Mouse (Mus musculus) intestine, postnatal 0 days (tissue): ENCODE data around the gene Cops7a. TPM values are rescaled to one million over a fixed set of nuclear protein-coding genes. Genes with fewer than 3 reads are reported as not detected.

Experiments
- ATAC-seq: fragments of 200-750 bp; cut with Nextera tagmentation; 2 replicates; pipeline ENCODE4 v1.8.0; 2017; ENCODE audit warnings: mild to moderate bottlenecking, moderate TSS enrichment, moderate library complexity
- H3K27ac ChIP-seq: fragments of 300-500 bp; sonication (generic); 2 replicates; pipeline ENCODE4 v1.5.1; 2014; ENCODE audit warnings: mild to moderate bottlenecking, low read depth, low read length, moderate library complexity
- H3K27me3 ChIP-seq: fragments of 300-500 bp; sonication (generic); replicated peaks from 2 replicates; pipeline ENCODE4 v1.6.1; 2014; ENCODE audit warnings: low read length, mixed read lengths; ENCODE audit not compliant: control insufficient read depth, insufficient read depth
- H3K36me3 ChIP-seq: fragments of 300-500 bp; sonication (generic); 2 replicates; pipeline ENCODE4 v1.6.1; 2014; ENCODE audit warnings: mild to moderate bottlenecking, moderate library complexity; ENCODE audit not compliant: control insufficient read depth, insufficient read depth
- H3K4me1 ChIP-seq: fragments of 300-500 bp; sonication (generic); replicated peaks from 2 replicates; pipeline ENCODE4 v1.6.1; 2014; ENCODE audit warnings: antibody characterized with exemption, low read length, mixed read lengths; ENCODE audit not compliant: control insufficient read depth, insufficient read depth
- H3K4me2 ChIP-seq: fragments of 300-500 bp; sonication (generic); replicated peaks from 2 replicates; pipeline ENCODE4 v1.6.1; 2014; ENCODE audit warnings: low read depth, mild to moderate bottlenecking, moderate library complexity
- H3K4me3 ChIP-seq: fragments of 300-500 bp; sonication (generic); 2 replicates; pipeline ENCODE4 v1.5.1; 2014; ENCODE audit warnings: low read depth, low read length
- H3K9ac ChIP-seq: fragments of 300-500 bp; sonication (generic); 2 replicates; pipeline ENCODE4 v1.6.1; 2014; ENCODE audit warnings: mild to moderate bottlenecking, low read depth, low read length
- H3K9me3 ChIP-seq: fragments of 300-500 bp; sonication (generic); 2 replicates; pipeline ENCODE4 v1.6.1; 2016; ENCODE audit warnings: mixed run types; ENCODE audit not compliant: control insufficient read depth
- CTCF ChIP-seq: sonication (generic); IDR thresholded peaks from 2 replicates; pipeline ENCODE4 v1.5.1; 2016; ENCODE audit warnings: low read depth, mild to moderate bottlenecking, control low read depth, antibody characterized with exemption, moderate library complexity
- WGBS: fragments of 180-500 bp; shearing (Covaris S2); extraction: QIAGEN DNeasy Blood & Tissue Kit; methylation state at CpG from one replicate; pipeline ENCODE4 v1.1.7; 2014; 5-methylcytosine and 5-hydroxymethylcytosine counted together
- polyA plus RNA-seq: library from polyadenylated mRNA; unstranded; fragments of >200 nt; fragmentation: Nextera tagmentation; extraction: Ambion mirVana; gene quantifications from 2 replicates; pipeline ENCODE4 v1.2.1, GENCODE M21; 2015

Gene Cops7a
- polyA plus RNA-seq, 1 experiment from 2014 or later: 110 TPM

DNA sequence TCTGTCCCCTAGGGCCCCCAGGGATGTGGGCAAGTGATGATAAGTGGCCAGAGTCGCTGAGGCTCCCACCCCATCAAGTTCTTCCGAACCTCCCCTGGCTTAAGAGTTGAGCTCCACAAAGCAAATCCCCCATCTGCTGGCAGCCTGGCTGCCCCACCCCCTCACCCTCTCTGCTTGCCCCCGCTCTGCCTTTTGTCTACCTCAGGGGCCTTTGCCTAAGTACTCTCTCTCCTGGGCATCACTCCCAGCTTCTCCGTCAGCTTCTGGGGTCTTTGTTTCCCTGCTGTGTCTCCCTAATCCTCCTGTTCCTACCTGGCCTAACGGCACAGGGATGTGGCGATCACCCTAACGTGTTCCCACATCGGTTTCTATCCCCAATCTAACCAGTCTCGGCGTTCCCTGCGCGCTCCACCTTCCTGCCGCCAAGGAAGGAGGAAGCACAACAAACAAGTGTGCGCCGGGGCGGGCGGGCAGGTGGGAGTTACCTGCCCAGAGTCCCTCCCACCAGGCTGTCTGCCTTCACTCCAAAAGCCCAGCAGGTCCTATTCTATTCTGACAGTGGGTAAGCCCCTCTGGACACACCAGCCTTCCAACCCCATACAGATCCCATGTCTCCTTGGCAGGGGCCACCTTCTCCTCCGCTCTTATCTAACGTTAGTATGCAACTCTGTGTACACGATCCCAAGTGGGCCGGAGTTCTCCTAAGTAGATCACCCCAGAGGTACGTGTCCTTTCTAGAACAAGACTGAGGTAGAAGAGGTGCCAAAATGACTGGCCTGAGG, 50.0 kb downstream of the Cops7a start:
- Histone ChIP-seq H3K4me3 (peak overlapping the region; percentile 91), H3K36me3 (peaks cover 18% of the 10 kb centered on the region), H3K27me3 (peaks cover 4% of the 10 kb centered on the region; the same call in 1 of the 2 replicates), H3K4me1 (peaks cover 13% of the 10 kb centered on the region), H3K27ac (peak overlapping the region; percentile 46; the same call in 1 of the 2 replicates), H3K9me3 (no peaks in the 10 kb centered on the region), H3K9ac (peak overlapping the region; percentile 95), H3K4me2 (peak overlapping the region; percentile 86)
- TF ChIP-seq CTCF: no peak
- 13% methylated on average over 22 of the region's 22 CpGs for WGBS
- ATAC-seq: no peak

DNA sequence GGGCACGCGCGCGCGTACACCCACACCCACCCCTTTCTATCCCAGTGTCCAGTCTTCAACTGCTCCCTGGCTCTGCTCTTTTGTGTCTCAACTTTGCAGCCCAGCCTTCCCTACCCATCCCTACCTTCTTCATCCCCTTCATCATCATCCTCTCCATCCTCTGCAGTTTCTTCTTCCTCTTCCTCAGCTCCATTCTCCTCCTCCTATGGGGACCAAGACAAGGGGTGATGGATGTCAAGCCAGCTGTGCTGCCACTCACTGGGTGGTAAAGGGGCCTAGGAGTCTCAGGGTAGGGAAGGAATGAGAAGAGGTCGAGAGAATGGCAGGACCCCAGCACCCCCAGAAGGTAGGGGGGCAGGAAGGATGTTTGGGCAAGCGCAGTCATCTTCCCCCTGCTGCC, 50.8 kb downstream of the Cops7a start:
- 85% methylated on average over 7 of the region's 7 CpGs for WGBS
- Histone ChIP-seq H3K27ac (no peak overlapping the region), H3K27me3 (peaks cover 12% of the 10 kb centered on the region; the same call in 1 of the 2 replicates), H3K4me3 (no peak overlapping the region), H3K4me1 (peaks cover 13% of the 10 kb centered on the region), H3K36me3 (peaks cover 18% of the 10 kb centered on the region), H3K4me2 (peak overlapping the region; percentile 86; the same call in 1 of the 2 replicates), H3K9me3 (no peaks in the 10 kb centered on the region), H3K9ac (no peak overlapping the region)
- TF ChIP-seq CTCF: no peak
- no peak for ATAC-seq

DNA sequence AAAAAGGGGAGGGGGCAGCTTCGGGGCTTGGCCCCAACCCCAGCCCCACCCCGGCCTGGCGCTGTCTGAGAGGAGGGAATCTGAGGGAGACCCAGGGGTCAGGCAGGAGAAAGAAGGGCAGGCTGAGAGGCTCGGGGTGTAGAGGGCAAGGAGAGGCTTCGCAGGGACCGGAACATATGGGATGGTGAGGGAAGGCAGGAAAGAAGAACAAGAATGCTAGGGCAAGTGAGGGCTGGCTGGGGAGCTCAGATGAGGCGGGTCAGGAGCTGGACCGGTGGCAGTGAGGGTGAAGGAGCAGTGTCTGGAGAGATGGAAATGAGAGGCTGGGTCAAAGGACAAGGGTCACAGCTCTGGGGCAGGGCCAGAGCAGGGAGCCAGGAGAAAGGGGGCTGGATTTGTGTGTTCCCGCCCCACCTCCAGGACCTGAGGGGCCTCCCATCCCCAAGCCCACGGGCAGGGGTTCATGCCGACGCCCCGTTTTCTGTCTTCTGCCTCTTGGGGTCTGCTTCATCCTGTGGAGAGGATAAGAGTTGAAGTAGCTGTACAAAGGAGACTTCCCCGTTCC, 51.5 kb downstream of the Cops7a start:
- H3K9ac ChIP-seq: no peak overlapping the region
- H3K9me3 ChIP-seq: no peaks in the 10 kb centered on the region
- no peak overlapping the region for H3K4me2 ChIP-seq
- WGBS: 73% methylated on average over 14 of the region's 14 CpGs
- H3K27me3 ChIP-seq: peaks cover 13% of the 10 kb centered on the region; the same call in 1 of the 2 replicates
- no peak for ATAC-seq
- peaks cover 18% of the 10 kb centered on the region for H3K36me3 ChIP-seq
- H3K4me1 ChIP-seq: peaks cover 13% of the 10 kb centered on the region
- H3K4me3 ChIP-seq: no peak overlapping the region
- no peak overlapping the region for H3K27ac ChIP-seq
- no peak for TF ChIP-seq CTCF

DNA sequence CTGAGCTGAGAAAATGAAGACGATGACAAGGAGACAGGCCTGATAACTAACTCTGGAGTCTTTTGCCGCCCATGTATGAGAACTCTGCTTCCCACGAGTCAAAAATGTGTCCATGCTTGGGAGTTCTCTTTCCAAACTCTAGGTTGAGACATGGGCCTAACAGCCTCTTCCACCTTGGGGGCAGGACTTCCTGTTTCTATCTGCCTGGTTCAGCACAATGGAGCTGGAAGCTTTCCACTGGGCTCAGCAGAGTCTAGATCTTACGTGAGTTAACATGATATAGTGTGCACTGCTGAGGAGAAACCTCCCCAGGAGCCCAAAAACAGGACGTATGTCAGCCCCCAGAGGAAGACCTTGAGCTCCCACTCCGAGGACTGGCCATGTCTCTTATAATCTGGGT, 52.1 kb downstream of the Cops7a start:
- WGBS: 47% methylated on average over 6 of the region's 6 CpGs
- no peak for TF ChIP-seq CTCF
- H3K4me3 ChIP-seq: no peak overlapping the region
- H3K4me2 ChIP-seq: no peak overlapping the region
- no peak overlapping the region; the same call in 1 of the 2 replicates for H3K27ac ChIP-seq
- no peak overlapping the region for H3K9ac ChIP-seq
- H3K36me3 ChIP-seq: peaks cover 18% of the 10 kb centered on the region
- H3K27me3 ChIP-seq: peaks cover 13% of the 10 kb centered on the region; the same call in 1 of the 2 replicates
- H3K4me1 ChIP-seq: peaks cover 13% of the 10 kb centered on the region
- H3K9me3 ChIP-seq: no peaks in the 10 kb centered on the region
- no peak for ATAC-seq

DNA sequence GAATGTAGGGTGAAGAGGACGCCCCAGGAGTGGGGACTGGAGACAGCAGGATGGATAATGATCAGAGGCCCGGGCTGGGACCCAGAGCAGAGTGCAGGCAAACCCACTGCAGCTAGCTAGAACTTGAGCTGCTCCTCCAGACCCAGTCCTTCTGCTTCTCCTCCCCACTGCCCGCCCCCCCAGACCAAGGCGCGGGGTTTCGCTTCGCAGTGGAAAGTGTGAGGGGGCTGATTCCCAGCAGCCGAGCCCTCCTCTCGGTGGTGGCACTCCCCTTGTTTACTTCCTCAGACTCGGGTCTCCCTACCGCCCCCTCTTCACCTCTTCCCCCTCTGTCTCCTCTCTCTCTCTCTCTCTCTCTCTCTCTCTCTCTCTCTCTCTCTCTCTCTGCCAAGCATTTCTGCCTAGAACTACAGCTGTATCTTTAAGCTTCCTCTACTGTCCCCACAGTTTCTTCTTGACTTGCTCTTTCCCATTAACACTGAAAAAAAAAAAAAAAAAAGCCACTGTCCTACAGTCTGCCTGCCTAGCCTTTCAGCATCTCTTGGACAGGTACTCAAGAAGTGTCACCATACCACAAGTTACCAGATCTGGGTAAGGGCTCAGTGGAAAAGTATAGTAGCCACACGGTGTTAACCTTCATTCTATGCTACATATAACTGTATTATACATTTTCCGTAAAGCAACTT, 53.7 kb downstream of the Cops7a start, which contains the start of gene Lag3:
TSS of gene Lag3 (minus strand) at position 173 of the 686 bp plus-strand sequence.
- H3K4me3 ChIP-seq: no peak within 1 kb of the TSS
- H3K4me1 ChIP-seq: peaks cover 13% of the 10 kb centered on the region
- H3K9ac ChIP-seq: 0 out of 2 replicates have a peak within 1 kb of the TSS, but pooled peaks have one; percentile 3
- H3K36me3 ChIP-seq: peaks cover 18% of the 10 kb centered on the region
- peaks cover 13% of the 10 kb centered on the region; the same call in 1 of the 2 replicates for H3K27me3 ChIP-seq
- no peaks in the 10 kb centered on the region for H3K9me3 ChIP-seq
- WGBS: 24% methylated on average over 13 of the region's 13 CpGs
- H3K27ac ChIP-seq: no peak within 1 kb of the TSS
- no peak for TF ChIP-seq CTCF
- ATAC-seq: no peak
- peak within 1 kb of the TSS; percentile 32 for H3K4me2 ChIP-seq

DNA sequence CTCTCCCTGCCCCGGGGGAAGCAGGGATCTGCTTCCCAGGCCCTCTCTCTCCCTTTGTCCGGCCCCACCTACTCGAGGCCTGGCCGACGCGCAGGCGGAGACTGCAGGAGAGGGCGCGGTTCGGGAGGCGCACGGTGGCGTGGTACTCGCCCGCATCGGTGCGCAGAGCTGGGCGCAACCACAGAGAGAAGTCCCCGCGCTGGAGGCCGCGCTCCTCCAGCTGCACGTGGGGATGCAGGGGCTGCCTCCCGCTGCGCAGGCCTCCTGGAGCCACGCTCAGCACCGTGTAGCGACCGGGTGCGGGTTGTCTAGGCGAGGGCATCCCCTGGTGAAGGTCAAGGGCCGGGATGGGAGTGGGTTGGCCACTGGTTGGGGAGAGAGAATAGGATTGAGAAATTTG, 55.3 kb downstream of the Cops7a start:
- Histone ChIP-seq H3K4me3 (0 out of 2 replicates have a peak overlapping the region, but pooled peaks have one; percentile 1), H3K9ac (no peak overlapping the region), H3K27me3 (peaks cover 13% of the 10 kb centered on the region; the same call in 1 of the 2 replicates), H3K27ac (no peak overlapping the region), H3K9me3 (no peaks in the 10 kb centered on the region), H3K4me1 (0 out of 2 replicates have a peak, but pooled peaks cover 3% of the 10 kb centered on the region), H3K36me3 (peaks cover 18% of the 10 kb centered on the region), H3K4me2 (peak overlapping the region; percentile 44)
- no peak for ATAC-seq
- 13% methylated on average over 32 of the region's 32 CpGs for WGBS
- no peak for TF ChIP-seq CTCF

Other genes starting within 250 kb of the Cops7a start
- 17.4 TPM in 2 replicates for gene Ptpn6, start 226.8 kb downstream of the Cops7a start, polyA plus RNA-seq
- 238 and 259 TPM in 2 replicates for gene Grcc10, start 224.2 kb downstream of the Cops7a start, polyA plus RNA-seq
- gene Gm45234, start 209.5 kb downstream of the Cops7a start, polyA plus RNA-seq: not detected in 2 replicates
- 7.6 and 8.4 TPM in 2 replicates for gene Atn1, start 209.0 kb downstream of the Cops7a start, polyA plus RNA-seq
- gene Eno2, start 195.9 kb downstream of the Cops7a start, polyA plus RNA-seq: 3.5 and 4.6 TPM in 2 replicates
- gene Lrrc23, start 185.8 kb downstream of the Cops7a start, polyA plus RNA-seq: 0.21 TPM in 1 of 2 replicates, not detected in the other
- 57.7 and 69.5 TPM in 2 replicates for gene Spsb2, start 156.9 kb downstream of the Cops7a start, polyA plus RNA-seq
- 489 and 537 TPM in 2 replicates for gene Tpi1, start 151.2 kb downstream of the Cops7a start, polyA plus RNA-seq
- gene Usp5, start 136.1 kb downstream of the Cops7a start, polyA plus RNA-seq: 44.8 and 45.0 TPM in 2 replicates
- 45.4 and 57.4 TPM in 2 replicates for gene Cdca3, start 136.0 kb downstream of the Cops7a start, polyA plus RNA-seq
- 0.42 and 0.47 TPM in 2 replicates for gene Gnb3, start 125.3 kb downstream of the Cops7a start, polyA plus RNA-seq
- gene P3h3, start 107.8 kb downstream of the Cops7a start, polyA plus RNA-seq: 4.5 and 4.6 TPM in 2 replicates
- gene Gpr162, start 101.6 kb downstream of the Cops7a start, polyA plus RNA-seq: 0.46 and 0.64 TPM in 2 replicates
- gene Cd4, start 77.3 kb downstream of the Cops7a start, polyA plus RNA-seq: 0.75 and 0.83 TPM in 2 replicates
- 1.6 and 1.7 TPM in 2 replicates for gene Lag3, start 53.8 kb downstream of the Cops7a start, polyA plus RNA-seq
- gene Ptms, start 45.4 kb downstream of the Cops7a start, polyA plus RNA-seq: 167 and 169 TPM in 2 replicates
- gene Mlf2, start 34.2 kb downstream of the Cops7a start, polyA plus RNA-seq: 265 and 269 TPM in 2 replicates
- gene Pianp, start 31.2 kb upstream of the Cops7a start, polyA plus RNA-seq: 1.8 and 2.1 TPM in 2 replicates
- gene Zfp384, start 43.6 kb upstream of the Cops7a start, polyA plus RNA-seq: 8.2 TPM in 2 replicates
- gene Ing4, start 74.2 kb upstream of the Cops7a start, polyA plus RNA-seq: 65.4 and 70.1 TPM in 2 replicates
- 3.1 and 4.1 TPM in 2 replicates for gene Acrbp, start 84.2 kb upstream of the Cops7a start, polyA plus RNA-seq
- gene Lpar5, start 102.4 kb upstream of the Cops7a start, polyA plus RNA-seq: 9.2 and 9.9 TPM in 2 replicates
- 30.7 and 34.2 TPM in 2 replicates for gene Chd4, start 130.4 kb upstream of the Cops7a start, polyA plus RNA-seq
- 21.9 and 22.6 TPM in 2 replicates for gene Nop2, start 166.4 kb upstream of the Cops7a start, polyA plus RNA-seq
- 3.2 and 3.9 TPM in 2 replicates for gene Iffo1, start 179.7 kb upstream of the Cops7a start, polyA plus RNA-seq
- 1,338 and 1,629 TPM in 2 replicates for gene Gapdh, start 200.9 kb upstream of the Cops7a start, polyA plus RNA-seq
- 17.9 and 19.0 TPM in 2 replicates for gene Ncapd2, start 226.2 kb upstream of the Cops7a start, polyA plus RNA-seq
- 270 and 282 TPM in 2 replicates for gene Mrpl51, start 226.3 kb upstream of the Cops7a start, polyA plus RNA-seq